Mouse (Mus musculus): ENCODE data around the gene Hykk.

GRCm38 (mm10) chr9:54892111-54892510 lies 25.0 kb upstream of the Hykk start:
- TF ChIP-seq CTCF (IDR thresholded peaks at IDR 0.05; ENCODE audit: low read depth, low read length) (no peak), POLR2A (IDR thresholded peaks at IDR 0.05; ENCODE audit: borderline replicate concordance, low read depth, low read length) (no peak)

Measured in bone marrow macrophage, adult 2 months (primary cell).